Mouse (Mus musculus) forebrain, embryonic 14.5 days (tissue): ENCODE measurements at regions not wholly inside any gene's neighbourhood (a gene's known extent, or its start where the extent isn't known, plus 50 kb on each side); places are given as distances from the start of the nearest gene placed in this dataset.

Experiments
- ATAC-seq: fragments of 200-750 bp; cut with Nextera tagmentation; 2 replicates; pipeline ENCODE4 v1.8.0; 2017; ENCODE audit warnings: mild to moderate bottlenecking, moderate library complexity
- DNase-seq: peaks from one replicate; pipeline ENCODE4 v3.0.0-alpha.2; 2015; ENCODE audit warnings: low spot score
- H3K27ac ChIP-seq: fragments of 300-500 bp; sonication (generic); 2 replicates; pipeline ENCODE4 v1.5.1; 2014; ENCODE audit warnings: low read depth, mild to moderate bottlenecking, control low read depth, low read length, moderate library complexity
- H3K27me3 ChIP-seq: fragments of 300-500 bp; sonication (generic); replicated peaks from 2 replicates; pipeline ENCODE4 v1.6.1; 2014; ENCODE audit warnings: low read length, control low read depth, mixed read lengths; ENCODE audit not compliant: control insufficient read depth, insufficient read depth
- H3K36me3 ChIP-seq: fragments of 300-500 bp; sonication (generic); 2 replicates; pipeline ENCODE4 v1.6.1; 2014; ENCODE audit warnings: low read length, control low read depth; ENCODE audit not compliant: control insufficient read depth, insufficient read depth
- H3K4me1 ChIP-seq: fragments of 300-500 bp; sonication (generic); 2 replicates; pipeline ENCODE4 v1.6.1; 2014; ENCODE audit warnings: antibody characterized with exemption, low read length, control low read depth; ENCODE audit not compliant: control insufficient read depth, insufficient read depth
- H3K4me2 ChIP-seq: fragments of 300-500 bp; sonication (generic); 2 replicates; pipeline ENCODE4 v1.6.1; 2014; ENCODE audit warnings: mild to moderate bottlenecking, control low read depth, low read length
- H3K4me3 ChIP-seq: fragments of 300-500 bp; sonication (generic); 2 replicates; pipeline ENCODE4 v1.5.1; 2014; ENCODE audit warnings: low read depth, low read length, control low read depth
- H3K9ac ChIP-seq: fragments of 300-500 bp; sonication (generic); 2 replicates; pipeline ENCODE4 v1.6.1; 2014; ENCODE audit warnings: mild to moderate bottlenecking, low read length, control low read depth, moderate library complexity
- H3K9me3 ChIP-seq: fragments of 300-500 bp; sonication (generic); replicated peaks from 2 replicates; pipeline ENCODE4 v1.6.1; 2016; ENCODE audit warnings: low read length, control low read depth, mixed read lengths; ENCODE audit not compliant: control insufficient read depth
- WGBS: fragments of 180-500 bp; shearing (Covaris S2); extraction: QIAGEN DNeasy Blood & Tissue Kit; methylation state at CpG from one replicate; pipeline ENCODE4 v1.1.7; 2014; 5-methylcytosine and 5-hydroxymethylcytosine counted together

GRCm38 (mm10) chrX:133787112-133787511 lies 63.7 kb upstream of the Tnmd start:
- WGBS = 32% methylated on average over 1 of the region's 1 CpGs
- H3K9me3 ChIP-seq = no peaks in the 10 kb centered on the region
- H3K4me2 ChIP-seq = no peak overlapping the region
- DNase-seq (peak; percentile 37), ATAC-seq (no peak)
- no peak overlapping the region for H3K27ac ChIP-seq
- no peak overlapping the region for H3K4me3 ChIP-seq
- no peaks in the 10 kb centered on the region for H3K36me3 ChIP-seq
- no peaks in the 10 kb centered on the region for H3K4me1 ChIP-seq
- no peaks in the 10 kb centered on the region for H3K27me3 ChIP-seq
- no peak overlapping the region for H3K9ac ChIP-seq

GRCm38 (mm10) chrX:133754026-133754425 lies 65.2 kb upstream of the Pcdh19 start:
- Histone ChIP-seq H3K9ac (no peak overlapping the region), H3K36me3 (no peaks in the 10 kb centered on the region), H3K27me3 (no peaks in the 10 kb centered on the region), H3K4me3 (no peak overlapping the region), H3K27ac (no peak overlapping the region), H3K9me3 (no peaks in the 10 kb centered on the region), H3K4me2 (no peak overlapping the region), H3K4me1 (no peaks in the 10 kb centered on the region)
- 75% methylated on average over 1 of the region's 1 CpGs for WGBS
- DNase-seq (no peak), ATAC-seq (no peak)

- H3K9me3 ChIP-seq = no peaks in the 10 kb centered on the region
- no peak overlapping the region for H3K9ac ChIP-seq
- no peak overlapping the region for H3K27ac ChIP-seq
- no peaks in the 10 kb centered on the region for H3K27me3 ChIP-seq
- no peak overlapping the region for H3K4me2 ChIP-seq
- ATAC-seq = no peak; the same call in 1 of the 2 replicates
- DNase-seq = peak; percentile 34
- WGBS = 81% methylated on average over 3 of the region's 3 CpGs
- no peaks in the 10 kb centered on the region for H3K36me3 ChIP-seq
- H3K4me3 ChIP-seq = no peak overlapping the region
- no peaks in the 10 kb centered on the region for H3K4me1 ChIP-seq
Observed at GRCm38 (mm10) chrX:133752232-133752631, 63.4 kb upstream of the Pcdh19 start.

GRCm38 (mm10) chrX:133743446-133743845 lies 54.7 kb upstream of the Pcdh19 start:
- ATAC-seq (no peak), DNase-seq (no peak)
- no peak overlapping the region for H3K9ac ChIP-seq
- H3K9me3 ChIP-seq = no peaks in the 10 kb centered on the region
- no peak overlapping the region for H3K4me3 ChIP-seq
- no peaks in the 10 kb centered on the region for H3K4me1 ChIP-seq
- no peaks in the 10 kb centered on the region for H3K27me3 ChIP-seq
- no peak overlapping the region for H3K4me2 ChIP-seq
- H3K27ac ChIP-seq = no peak overlapping the region
- H3K36me3 ChIP-seq = no peaks in the 10 kb centered on the region

- Histone ChIP-seq H3K9ac (no peak overlapping the region), H3K4me3 (no peak overlapping the region), H3K4me1 (no peaks in the 10 kb centered on the region), H3K36me3 (no peaks in the 10 kb centered on the region), H3K27me3 (no peaks in the 10 kb centered on the region), H3K4me2 (no peak overlapping the region), H3K9me3 (no peaks in the 10 kb centered on the region), H3K27ac (no peak overlapping the region)
- DNase-seq = no peak
- WGBS = 87% methylated on average over 6 of the region's 6 CpGs
- ATAC-seq = no peak
Observed at GRCm38 (mm10) chrX:133738980-133739632, 50.3 kb upstream of the Pcdh19 start.
